Mouse (Mus musculus) cortical plate, adult 2 months (tissue): Measurements from ENCODE around the gene Zfp846. TPM values are rescaled to one million over a fixed set of nuclear protein-coding genes. Genes with fewer than 3 reads are reported as not detected.
A peak's percentile ranks its signal among the peaks of the same experiment; 100 is the strongest.
"Not testable (repeated sequence)": the region's sequence is repeated elsewhere in the genome, so short reads cannot be mapped to it uniquely, and the experiment has no call there.

Experiments
- H3K27ac ChIP-seq: fragments of 200-500 bp; 2 replicates; pipeline ENCODE4 v1.5.1; 2012; ENCODE audit warnings: low read length, control low read depth, inconsistent platforms; ENCODE audit not compliant: insufficient read depth
- H3K4me1 ChIP-seq: fragments of 200-500 bp; 2 replicates; pipeline ENCODE4 v1.6.1; 2011; ENCODE audit warnings: low read length; ENCODE audit not compliant: control insufficient read depth, insufficient read depth
- H3K4me3 ChIP-seq: fragments of 200-500 bp; 2 replicates; pipeline ENCODE4 v1.5.1; 2011; ENCODE audit warnings: mild to moderate bottlenecking, low read length, control low read depth; ENCODE audit not compliant: insufficient read depth
- CTCF ChIP-seq: fragments of 200-500 bp; IDR thresholded peaks from 2 replicates; pipeline ENCODE4 v1.5.1; 2011; ENCODE audit warnings: mild to moderate bottlenecking, control low read depth, low read length; ENCODE audit not compliant: insufficient read depth; ENCODE audit errors: extremely low read depth
- POLR2A ChIP-seq: fragments of 200-500 bp; IDR thresholded peaks from 2 replicates; pipeline ENCODE4 v1.6.1; 2011; ENCODE audit warnings: mild to moderate bottlenecking, low read length, control low read depth; ENCODE audit not compliant: insufficient read depth; ENCODE audit errors: extremely low read depth
- polyA plus RNA-seq: library from polyadenylated mRNA; depleted of rRNA; stranded (reverse); fragments of >200 nt; gene quantifications from 2 replicates; pipeline ENCODE4 v1.2.3, GENCODE M21; 2012; rRNA removed

Zfp846 gene
- polyA plus RNA-seq: 11.9 TPM in 2 replicates

DNA sequence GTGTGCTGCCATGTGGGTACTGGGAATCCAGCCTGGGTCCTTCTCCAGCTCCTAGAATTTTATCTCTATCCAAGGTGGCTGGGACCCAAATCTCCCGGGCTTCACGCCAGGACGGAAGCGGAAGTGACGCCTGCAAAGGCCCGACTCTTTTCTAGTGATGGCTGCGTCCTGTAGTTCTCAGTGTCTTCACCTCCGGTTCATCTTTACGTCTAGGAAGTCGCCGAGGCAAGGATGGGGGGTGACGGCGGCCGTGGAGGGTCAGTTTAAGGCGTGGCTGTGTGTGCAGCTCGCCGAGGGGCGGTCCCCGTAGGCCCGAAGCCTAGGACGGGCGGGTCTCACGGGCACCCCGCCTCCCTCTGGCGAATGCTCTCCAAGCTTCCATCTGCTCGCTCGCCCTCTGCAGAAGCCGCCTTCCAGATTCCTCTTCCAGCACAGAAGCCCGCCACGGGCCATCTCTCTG, at the start of gene Zfp846:
Gene Zfp846 (plus strand): TSS at position 117 of the 460 bp plus-strand sequence.
- no peak for TF ChIP-seq CTCF
- peak; percentile 38; the same call in 1 of the 2 replicates for TF ChIP-seq POLR2A

DNA sequence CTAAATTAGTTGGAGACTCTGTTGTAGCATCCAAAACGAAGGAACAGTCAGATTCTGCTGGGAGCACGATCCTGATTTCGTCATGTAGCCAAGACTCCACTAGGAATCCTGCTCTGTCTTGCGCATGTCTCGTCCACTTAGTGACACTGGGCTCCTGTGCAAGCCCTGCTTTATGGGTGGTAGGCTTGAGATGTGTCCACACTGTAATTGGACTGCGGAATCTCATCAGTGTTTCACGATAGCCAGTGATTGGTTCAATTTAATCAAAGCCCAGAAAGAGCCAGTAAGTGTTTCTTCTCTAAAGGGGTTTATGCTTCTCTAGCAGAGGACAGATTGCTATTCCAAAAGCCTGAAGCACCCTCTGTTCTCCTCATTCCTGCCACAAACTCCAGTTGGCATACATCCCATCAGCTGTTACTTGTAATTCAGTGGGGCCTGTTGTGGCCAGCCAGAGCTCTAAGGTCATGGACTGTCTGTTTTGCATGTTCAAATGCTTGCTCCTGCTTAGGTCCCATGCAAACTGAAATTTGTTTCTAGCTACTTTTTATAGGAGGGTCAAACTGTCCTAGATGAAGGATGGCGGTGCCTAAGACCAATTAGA, 46.7 kb upstream of the Zfp846 start:
- H3K4me1 ChIP-seq: no peaks in the 10 kb centered on the region
- no peak overlapping the region for H3K4me3 ChIP-seq
- H3K27ac ChIP-seq: no peak overlapping the region
- TF ChIP-seq CTCF: no peak
- TF ChIP-seq POLR2A: no peak

More for the DNA sequence above, at the start of gene Zfp846:
- 0 out of 2 replicates have a peak within 1 kb of the TSS, but pooled peaks have one; percentile 30 for H3K27ac ChIP-seq
- H3K4me3 ChIP-seq: peak within 1 kb of the TSS; percentile 52
- no peaks in the 10 kb centered on the region; the same call in 1 of the 2 replicates for H3K4me1 ChIP-seq

DNA sequence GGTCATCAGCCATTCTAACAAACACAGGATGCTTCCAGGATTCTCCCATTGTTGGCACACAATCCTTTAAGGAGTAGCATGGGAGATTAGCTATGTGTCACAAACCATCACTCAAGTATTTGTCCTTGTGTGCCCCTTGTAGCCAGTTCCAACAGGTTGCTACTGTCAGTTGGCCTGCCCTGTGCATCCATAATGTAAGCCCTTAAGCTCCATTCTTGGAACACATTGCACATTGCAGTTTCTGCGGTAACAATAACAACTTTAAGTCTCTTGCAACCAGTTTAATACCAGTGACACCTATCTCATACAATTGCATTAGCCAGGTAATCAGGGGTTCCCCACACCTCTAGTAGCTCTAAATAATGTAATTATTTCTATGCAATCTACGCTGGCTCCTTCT, 44.5 kb upstream of the Zfp846 start:
- TF ChIP-seq POLR2A: no peak
- no peak for TF ChIP-seq CTCF

DNA sequence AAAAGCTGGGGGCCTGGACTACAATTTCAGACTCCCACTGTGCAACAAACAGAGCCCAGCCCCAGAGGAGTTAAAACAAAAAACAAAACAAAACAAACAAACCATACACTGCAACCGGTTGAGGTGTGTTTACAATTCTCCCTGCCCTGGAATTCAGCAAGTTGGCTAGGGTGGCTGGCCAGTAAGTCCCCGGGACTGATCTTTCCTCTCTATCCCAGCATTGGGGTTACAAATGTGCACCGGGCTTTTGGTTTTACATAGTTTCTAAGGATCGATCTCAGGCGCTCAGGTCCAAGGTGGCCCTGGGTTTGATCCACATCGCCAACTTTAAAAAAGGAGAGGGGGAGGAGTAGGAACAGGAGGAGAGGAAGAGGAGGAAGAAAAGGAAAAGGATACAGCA, 37.6 kb upstream of the Zfp846 start:
- no peak overlapping the region for H3K27ac ChIP-seq
- no peak for TF ChIP-seq CTCF
- no peak for TF ChIP-seq POLR2A
- H3K4me1 ChIP-seq: no peaks in the 10 kb centered on the region
- H3K4me3 ChIP-seq: no peak overlapping the region

More for the DNA sequence above, 44.5 kb upstream of the Zfp846 start:
- no peak overlapping the region for H3K4me3 ChIP-seq
- no peaks in the 10 kb centered on the region for H3K4me1 ChIP-seq
- H3K27ac ChIP-seq: no peak overlapping the region

DNA sequence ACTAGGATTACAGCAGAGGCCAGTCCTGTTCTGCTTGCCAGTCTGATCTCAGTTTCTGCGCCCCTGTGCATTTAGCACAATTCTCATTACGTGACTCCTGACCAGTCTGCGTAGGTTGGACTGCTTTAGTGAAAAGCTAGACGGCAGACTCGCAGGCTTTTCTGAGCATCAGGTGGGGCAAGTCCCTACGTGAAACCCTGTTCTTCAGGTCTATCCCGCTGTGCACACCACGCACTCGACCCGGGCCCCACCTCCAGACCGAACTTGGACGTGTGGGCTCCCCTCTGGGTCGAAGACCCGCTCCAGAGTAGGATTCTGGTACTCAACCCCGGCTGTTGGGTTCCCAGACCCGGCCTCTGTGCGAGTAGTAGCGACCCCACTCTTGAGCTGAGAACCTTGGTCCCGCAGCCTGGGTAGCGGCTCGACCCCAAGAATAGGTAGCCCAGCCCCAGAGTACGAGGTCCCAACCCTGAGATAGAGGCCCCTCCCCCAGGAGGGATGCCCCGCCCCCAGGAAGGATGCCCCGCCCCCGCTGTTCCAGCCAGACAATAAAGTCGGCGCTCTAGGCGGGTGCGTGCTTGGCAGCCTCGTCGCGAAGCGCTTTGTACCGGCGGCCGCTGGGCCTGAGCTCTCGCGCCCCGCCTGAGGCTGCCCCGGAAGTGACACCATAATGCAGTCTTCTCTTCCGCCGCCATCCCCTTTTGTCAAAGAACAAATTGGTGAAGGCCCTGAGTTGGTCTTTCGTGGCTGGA, 36.8 kb upstream of the Zfp846 start:
- Histone ChIP-seq H3K4me1 (no peaks in the 10 kb centered on the region), H3K4me3 (peak overlapping the region; percentile 43), H3K27ac (peak overlapping the region; percentile 78)
- TF ChIP-seq CTCF: no peak
- no peak for TF ChIP-seq POLR2A

DNA sequence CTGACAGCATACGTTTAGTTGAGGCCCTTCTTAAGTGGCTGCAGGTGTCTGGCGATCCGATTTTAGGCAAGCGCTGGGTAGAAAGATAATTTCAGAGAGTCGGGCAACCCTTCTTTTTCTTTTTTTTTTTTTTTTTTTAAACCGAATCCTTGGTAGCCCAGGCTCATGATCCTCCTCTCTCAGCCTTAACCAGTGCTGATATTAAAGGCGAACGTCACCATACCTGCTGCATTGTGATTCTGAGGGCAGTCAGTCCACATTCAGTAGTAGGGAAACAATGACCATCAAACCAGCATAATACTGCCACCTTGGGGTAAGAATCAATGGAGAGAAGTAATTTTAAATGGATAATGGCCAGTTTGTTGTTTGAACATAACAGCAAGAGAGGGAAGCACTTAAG, 35.9 kb upstream of the Zfp846 start:
- Histone ChIP-seq H3K4me3 (peak overlapping the region; percentile 43), H3K4me1 (no peaks in the 10 kb centered on the region), H3K27ac (no peak overlapping the region)
- TF ChIP-seq POLR2A: no peak
- peak; percentile 23; the same call in 1 of the 2 replicates for TF ChIP-seq CTCF

DNA sequence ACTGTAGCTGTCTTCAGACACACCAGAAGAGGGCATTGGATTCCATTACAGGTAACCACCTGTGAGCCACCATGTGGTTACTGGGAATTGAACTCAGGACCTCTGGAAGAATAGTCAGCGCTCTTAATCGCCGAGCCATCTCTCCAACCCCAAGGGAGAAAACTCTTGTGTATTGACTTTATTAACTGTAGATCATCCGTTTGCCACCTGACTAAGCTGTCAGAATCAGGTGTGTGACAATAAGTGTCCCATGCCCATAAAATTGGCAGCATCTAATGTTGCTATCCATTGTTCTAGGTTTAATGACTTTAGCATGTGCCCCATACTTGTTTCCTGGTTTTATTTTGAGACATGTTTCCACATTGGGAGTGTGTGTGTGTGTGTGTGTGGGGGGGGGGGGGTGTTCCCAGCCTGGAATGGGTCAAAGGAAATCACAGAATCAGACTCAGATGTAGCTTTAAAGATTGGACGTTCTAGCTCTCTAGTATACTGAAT, 29.3 kb upstream of the Zfp846 start:
- Histone ChIP-seq H3K4me3 (no peak overlapping the region), H3K4me1 (no peaks in the 10 kb centered on the region), H3K27ac (no peak overlapping the region)
- TF ChIP-seq CTCF (no peak), POLR2A (no peak)

DNA sequence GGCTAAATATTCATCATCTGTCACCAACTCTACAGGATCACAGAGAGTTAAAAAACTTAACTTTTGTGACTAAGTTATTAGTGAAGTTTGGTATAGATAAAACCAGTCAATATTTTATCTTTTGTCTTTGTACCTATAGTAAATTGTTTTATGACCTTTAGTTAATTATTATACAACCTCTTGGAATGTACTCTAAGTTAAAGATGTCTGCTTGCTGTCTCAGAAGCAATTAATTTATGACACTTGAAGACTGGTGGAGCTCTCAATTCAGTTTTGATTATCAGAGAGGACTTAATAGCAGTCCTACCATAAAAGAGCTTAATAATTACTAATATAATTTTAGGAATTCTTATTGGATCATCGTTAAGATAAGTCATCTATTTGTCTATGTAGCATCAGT, 28.4 kb upstream of the Zfp846 start:
- H3K4me3 ChIP-seq: no peak overlapping the region
- no peaks in the 10 kb centered on the region for H3K4me1 ChIP-seq
- no peak for TF ChIP-seq CTCF
- no peak for TF ChIP-seq POLR2A
- no peak overlapping the region for H3K27ac ChIP-seq

DNA sequence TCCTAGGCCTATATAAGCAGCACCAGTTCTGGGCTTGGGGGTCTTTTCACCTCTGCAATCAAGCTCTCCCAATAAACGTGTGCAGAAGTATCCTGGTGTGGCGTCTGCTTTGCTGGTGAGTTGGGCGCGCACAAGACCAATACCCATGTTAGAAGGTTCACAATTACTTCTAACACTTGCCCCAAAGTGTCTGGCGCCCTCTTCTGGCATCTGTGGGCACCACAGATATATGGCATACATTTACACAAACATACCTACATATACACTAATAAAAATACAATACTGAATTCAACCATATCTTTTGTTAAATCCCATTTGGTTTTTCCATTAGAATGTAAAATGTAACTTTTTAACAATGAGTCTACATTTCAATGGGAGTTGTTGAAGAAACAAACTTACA, 18.9 kb upstream of the Zfp846 start:
- no peak for TF ChIP-seq POLR2A
- TF ChIP-seq CTCF: no peak
- H3K27ac ChIP-seq: no peak overlapping the region
- no peak overlapping the region for H3K4me3 ChIP-seq
- no peaks in the 10 kb centered on the region for H3K4me1 ChIP-seq

DNA sequence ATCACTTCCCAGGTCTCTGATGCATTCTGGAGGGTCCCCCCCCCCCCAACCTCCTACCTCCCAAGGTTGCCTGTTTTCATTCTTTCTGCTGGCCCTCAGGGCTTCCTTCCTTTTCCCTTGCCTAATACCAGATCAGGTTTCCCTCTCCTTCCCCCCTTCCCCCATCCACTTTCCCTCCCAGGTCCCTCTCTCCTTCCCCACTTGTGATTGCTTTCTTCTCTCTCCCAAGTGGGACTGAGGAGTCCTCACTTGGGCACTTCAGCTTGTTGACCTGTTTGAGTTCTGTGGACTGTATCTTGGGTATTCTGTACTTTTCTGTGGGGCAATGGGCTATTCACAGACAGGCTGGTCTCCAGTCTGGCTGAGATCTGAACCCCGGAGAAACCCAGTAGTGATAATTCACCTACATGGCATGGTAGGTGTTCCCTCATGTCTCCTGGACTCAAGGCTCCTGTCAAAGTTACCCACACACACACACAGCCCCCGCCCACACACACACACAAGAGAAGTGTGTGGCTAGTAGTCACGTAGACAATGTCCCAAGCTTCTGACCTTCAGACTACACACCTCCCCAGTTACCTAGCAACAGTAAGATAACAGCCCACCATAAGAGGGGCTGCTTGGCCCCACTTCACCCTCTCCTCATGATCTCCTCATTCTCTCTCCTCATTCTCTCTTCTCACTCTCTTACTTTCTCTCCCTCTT, 15.6 kb upstream of the Zfp846 start:
- not testable (repeated sequence) for H3K27ac ChIP-seq, H3K4me3 ChIP-seq, H3K4me1 ChIP-seq
